Mouse (Mus musculus) gastrocnemius, postnatal 14 days (tissue): ENCODE results near the gene Fbf1. TPM values are rescaled to one million over a fixed set of nuclear protein-coding genes. Genes with fewer than 3 reads are reported as not detected.

Experiments
- DNase-seq: peaks from one replicate; pipeline ENCODE4 v3.0.0; 2021; ENCODE audit warnings: mixed read lengths
- intact Hi-C: fragments of 180-260 bp; cut with DNase I; formaldehyde crosslinking; loops from one replicate; pipeline ENCODE4 v1.15.1; 2025; ENCODE audit warnings: low total_unique reads
- total RNA-seq, 2 experiments: library from RNA; stranded (reverse); gene quantifications; 2 replicates each; pipeline ENCODE4 v1.2.3; 2021

Gene Fbf1
- total RNA-seq, 2 experiments from 2014 or later: 9.1 to 11.6 TPM

DNA sequence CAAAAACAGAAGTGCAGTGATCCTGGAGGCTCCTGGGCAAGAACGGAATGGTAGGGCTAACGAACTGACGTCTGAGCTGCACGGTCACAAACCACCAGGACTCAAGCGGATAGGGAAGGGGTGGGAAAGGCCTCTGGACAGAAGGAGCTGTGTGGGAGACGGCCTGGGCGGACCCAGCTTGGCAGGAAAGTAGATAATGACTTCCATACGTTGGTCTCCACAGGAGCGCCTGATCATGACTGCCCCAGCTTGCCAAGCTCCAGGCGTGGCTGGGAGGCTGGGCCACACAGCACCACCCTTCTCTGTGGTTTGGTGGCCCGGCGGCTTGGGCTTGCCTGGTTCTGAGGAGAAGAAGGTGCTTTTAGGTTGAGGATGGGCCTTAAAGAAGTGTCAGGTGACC lies 50.7 kb downstream of the Fbf1 start:
- DNase-seq: peak; percentile 58
- intact Hi-C loops: no loop called here

DNA sequence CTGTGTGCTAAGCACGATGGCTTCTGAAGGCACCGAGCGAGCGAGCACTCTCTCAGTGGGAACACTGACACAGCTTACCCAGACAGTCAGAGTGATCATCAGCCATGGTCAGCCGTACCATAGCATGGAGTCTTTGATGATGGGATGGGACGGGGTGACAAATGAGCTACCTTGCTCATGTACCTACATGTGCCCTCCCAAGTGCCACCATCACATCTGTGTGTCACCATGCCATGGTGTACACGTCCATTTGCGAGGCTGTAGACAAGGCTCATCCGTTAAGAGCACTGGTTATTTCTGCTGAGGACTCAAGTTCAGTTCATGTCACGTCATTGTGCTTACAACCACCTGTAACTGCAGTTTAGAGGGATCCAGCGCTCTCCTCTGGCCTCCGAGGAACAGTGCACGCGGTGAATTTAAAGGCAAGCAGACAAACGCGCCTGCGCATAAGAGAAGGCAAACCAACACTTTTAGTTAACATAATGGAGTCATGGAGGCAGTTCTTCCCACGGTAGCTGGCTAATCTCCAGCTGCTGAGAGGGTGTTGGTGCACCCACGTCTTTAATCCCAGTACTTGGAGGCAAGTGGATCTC lies 56.3 kb downstream of the Fbf1 start:
- intact Hi-C loops: no loop called here
- no peak for DNase-seq

DNA sequence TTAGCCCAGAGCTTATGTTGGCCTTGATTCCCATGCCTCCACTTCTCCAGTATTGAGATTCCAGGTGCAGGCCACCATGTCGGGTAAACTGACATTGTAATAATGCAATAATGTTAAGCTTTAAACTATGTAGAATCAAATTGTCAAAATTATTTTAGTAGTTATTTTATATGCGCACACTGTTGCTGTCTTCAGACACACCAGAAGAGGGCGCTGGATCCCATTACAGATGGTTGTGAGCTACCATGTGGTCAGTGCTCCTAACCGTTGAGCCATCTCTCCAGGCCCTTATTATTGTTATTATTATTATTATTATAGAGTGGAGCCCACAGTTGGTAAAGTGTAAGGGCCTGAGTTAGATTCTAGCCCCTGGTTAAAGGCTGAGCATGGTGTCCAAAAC lies 56.9 kb downstream of the Fbf1 start:
- intact Hi-C loops: no loop called here
- DNase-seq: no peak

DNA sequence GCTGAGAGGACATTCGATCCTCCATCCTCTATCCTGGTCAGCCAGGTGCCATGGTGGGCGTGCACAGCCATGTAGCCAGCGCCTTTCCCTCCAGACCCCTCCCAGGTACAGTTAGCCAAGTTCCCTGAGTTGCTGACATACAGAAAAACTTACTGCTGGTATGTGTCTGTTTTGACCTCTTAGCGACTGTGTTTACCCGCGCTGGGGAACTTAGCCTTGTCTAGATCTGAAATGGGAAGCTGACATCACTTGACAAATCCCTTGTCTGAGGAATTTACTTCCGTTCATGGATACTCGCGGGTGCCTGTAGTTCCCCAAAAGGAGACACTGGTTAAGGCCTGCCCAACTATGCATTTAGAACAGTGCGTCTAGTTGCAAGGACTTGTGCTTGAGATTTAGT lies 57.4 kb downstream of the Fbf1 start:
- intact Hi-C loops: no loop called here
- no peak for DNase-seq

DNA sequence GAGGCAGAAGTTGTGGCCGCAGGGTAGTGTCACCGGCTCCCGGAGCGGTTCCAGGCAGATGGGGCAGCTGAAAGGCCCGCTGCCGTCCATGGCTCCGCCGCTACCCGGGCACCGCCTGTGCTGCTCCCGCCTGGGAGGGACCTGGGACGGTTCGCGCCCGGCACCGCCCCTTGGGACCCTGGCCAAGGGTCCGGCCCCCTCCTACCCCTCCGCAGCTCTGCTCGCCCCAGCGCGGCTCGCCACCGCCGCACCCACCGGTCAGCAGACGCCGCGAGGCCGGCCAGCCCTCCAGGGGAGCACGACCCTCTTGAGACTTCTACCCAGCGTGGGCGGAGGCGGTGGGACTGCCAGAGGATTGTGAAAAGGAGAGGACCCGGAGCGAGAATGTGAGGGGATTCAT lies 57.8 kb downstream of the Fbf1 start:
- intact Hi-C loops: no loop called here
- peak; percentile 91 for DNase-seq

DNA sequence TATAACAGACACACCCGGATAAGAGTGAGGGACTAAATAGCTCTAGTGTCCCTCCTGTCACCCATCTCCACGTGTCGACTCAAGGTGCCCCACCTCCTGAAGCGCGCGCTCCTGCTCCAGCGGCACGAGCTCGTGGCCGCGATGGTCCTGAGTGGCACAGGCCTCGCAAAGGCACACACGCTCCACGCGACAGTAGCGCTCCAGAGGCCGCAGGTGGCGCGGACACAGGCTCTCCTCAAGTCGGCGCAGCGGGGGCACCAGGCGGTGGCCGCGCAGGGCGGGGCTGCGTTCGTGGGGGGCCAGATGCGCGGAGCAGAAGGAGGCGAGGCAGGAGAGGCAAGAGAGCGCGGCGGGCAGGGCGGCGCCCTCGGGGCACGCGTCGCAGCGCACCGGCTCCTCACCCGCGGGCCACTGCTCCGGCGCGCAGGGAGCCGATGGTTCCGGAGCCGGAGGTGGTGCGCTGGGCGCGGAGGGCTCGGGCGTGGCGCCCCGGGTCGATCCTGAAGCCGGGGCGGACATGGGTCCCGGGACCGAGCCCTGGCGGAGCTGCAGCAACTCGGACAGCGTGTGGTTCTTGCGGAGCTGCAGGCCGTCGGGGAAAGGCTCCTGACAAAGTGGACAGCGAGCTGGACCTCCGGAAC lies 58.4 kb downstream of the Fbf1 start:
- DNase-seq: peak; percentile 57
- intact Hi-C loops: no loop called here

DNA sequence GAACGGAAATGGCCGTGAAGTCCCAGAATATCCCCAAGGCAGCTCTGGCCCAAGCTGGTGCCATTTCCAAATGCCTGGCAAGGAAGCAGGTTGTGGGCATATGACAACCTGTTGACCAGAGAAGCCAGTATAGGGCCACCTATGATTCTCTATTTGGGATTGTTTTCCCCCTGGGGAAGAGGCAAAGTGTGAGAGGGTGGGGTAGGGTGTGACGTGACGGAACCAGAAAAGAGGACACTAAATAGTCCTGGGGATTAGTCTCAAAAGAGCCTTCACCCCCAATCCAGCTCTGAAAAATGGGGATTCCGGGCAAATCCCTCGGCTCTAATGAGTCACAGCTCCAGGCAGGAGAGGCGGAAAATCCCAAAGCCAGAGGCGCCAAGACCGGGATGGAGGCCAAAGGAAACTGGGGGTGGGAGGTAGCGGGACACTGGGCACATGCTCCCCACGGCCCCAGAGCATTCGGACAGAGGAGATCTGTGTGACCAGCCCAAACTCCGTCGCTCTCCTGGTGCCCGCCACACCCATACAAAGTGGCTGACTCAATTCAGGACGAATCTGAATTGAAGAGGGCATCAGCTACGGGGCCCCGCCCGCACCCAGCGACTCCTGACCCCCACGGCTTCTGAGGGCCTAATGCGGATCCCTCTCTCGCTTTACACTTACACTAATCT lies 59.4 kb downstream of the Fbf1 start:
- intact Hi-C loops: no loop called here

DNA sequence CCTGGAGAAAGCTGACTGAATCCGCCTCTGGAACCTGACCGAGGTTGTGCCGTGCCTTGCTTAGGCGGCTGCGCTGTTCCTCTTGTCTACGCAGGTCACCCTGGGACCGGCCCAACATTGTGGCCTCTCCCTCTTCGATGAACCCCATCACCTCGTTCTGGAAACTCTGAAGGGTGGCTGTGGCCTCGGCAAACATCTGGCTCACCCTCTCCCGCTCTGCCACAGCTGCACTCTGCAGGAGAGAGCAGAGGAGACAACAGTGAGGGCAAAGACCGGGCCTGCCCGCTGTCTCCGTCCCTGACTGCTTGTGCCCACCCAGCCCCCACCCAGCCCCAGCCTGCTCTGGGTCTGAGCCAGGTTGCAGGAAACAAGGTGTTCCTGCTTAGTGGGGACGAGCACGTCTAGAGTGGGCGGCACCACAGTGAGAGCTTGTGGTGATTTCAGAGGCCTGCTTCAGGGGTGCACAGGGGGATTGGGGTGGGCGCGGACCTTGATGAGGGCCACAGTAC lies 60.1 kb downstream of the Fbf1 start:
- no peak for DNase-seq
- intact Hi-C loops: no loop called here

More for the DNA sequence above, 59.4 kb downstream of the Fbf1 start:
- DNase-seq: peak; percentile 83

DNA sequence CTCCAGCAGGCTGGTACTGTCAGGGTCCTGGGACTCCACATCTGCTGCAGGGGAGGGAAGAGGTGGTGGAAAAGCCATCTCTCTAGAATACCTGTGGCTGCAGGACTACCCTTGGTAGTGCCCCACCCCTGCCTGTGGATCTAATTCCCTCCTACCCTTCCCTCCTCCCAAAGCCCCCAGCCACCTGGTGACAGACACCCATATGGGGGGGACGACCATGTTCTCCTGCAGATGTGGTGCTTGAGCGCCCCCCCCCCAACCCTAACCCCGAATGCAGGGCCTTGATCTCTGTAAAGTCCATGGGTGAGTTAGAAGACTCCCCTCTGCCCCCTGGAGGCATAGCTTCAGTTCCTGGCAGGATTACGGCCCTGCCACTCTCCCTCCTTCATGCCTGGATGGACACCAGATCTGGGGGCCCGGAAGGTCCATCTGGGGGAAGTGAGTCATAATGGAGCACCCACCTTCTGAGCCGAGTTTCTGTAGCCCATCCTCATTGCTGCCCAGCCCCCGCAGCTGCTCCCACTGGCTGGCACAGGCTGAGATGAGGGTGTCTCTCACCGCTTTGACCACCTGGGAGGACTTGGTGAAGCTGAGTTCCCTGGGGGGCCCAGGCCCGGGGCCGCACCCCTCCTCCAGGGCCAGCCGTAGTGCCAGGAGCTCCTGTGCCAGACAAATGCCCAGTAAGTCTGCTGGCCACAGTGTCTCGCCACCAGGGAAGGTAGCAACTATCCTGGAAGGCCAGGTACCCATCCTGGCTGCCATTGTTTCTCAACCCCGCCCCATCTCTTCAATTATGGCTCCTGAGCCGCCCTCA lies 60.8 kb downstream of the Fbf1 start:
- intact Hi-C loops: no loop called here

DNA sequence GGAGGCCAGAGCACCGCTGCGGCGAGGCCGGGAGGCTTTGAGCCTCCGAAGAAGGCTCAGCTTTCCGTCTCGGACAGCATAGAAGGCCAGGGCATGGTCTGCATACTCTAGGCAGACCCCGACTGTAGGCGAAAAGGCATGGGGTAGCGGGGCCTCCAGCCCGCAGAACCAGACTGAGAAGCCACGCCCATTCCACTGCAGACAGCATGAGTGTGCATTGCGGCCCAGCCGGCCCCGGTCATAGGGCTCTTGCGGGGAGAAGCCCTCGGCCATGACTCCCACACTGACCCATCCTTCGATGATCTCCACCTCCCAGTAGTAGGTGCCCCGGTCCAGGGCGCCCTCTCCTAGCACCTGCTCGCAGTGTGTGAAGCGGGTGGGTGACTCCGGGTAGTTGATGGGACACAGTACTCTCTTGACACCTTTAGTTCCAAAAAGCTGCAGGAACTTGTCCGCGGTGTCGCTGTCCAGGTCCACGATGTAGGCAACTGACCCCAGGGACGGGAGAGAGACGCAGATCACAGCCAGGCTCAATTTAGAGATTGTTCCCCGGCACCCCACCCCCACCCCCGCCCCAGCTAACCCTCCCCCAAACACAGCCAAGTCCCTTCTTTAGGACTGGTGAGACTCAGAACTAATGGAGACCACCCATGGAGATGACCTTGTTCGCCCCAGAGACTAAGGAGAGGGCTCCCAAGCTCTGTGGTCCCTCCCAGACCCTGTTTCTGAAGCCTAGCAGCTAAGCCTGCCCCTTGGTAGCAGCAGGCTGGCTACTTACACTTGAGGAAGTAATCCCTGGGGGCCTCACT lies 61.6 kb downstream of the Fbf1 start:
- intact Hi-C loops: no loop called here
- no peak for DNase-seq

More for the DNA sequence above, 60.8 kb downstream of the Fbf1 start:
- no peak for DNase-seq

DNA sequence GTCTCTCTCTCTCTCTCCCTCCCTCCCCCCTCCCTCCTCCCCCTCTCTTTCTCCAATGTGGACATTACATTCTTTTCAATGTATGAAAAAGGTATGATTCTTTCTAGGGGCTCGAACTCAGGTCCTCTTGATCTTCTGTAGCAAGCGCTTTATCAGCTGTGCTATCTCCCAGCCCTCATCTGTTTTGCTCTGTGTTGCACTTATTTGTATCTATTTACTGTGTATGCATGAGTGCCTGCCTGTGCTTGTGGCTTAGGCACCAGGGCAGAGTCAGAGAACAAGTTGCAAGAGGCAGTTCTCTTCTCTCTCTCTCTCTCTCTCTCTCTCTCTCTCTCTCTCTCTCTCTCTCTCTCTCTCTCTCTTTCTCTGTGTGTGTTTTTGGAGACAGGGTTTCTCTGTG lies 62.9 kb downstream of the Fbf1 start:
- no peak for DNase-seq
- intact Hi-C loops: no loop called here

DNA sequence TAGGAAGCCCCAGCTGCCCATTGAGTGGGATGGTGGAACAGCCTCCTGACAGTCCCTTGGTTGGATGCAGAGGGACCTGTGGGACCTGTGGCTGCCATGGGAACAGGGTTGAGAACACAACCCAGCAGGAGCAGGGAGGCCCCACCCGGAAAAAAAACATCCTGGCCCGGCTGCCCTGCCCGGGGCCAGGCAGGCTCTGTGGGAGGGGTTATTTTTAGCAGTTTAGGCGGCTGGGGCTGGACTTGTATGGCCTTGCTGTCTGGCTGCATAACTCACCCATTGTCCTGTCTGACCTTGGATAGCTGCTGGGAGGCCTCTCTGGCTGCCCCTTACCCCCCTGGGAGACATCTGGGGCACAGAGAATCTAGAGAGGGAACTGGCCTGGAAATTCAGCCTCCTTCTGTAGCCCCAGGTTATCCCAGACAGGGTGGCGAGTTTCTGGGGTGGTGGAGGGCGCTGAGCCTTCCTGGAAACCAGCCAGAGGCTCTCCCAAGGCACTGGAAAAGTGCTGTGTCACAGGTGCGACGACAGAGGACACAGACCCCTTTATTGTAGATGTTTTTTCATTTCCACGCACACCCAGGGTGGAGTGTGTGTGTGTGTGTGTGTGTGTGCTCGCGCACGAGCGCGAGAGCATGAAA lies 63.8 kb downstream of the Fbf1 start:
- intact Hi-C loops: no loop called here
- peak; percentile 79 for DNase-seq

DNA sequence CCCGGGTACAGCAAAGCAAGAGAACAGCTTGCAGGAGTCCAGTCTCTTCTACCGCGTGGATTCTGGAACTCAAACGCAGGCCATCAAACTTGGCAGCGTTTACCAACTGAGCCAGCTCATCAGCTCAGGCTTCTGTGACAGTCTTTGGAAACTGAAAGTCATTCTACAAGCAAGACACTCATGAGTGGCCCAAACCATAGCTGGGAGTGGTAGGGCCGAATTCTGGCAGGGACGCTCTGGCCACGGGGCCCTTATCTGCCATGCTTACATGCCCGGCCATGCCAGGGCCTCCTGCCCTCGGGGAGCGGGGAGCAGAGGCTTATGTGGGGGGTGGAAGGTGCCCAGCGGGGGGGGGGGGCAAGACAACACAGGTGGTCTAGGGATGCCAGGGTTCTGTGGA lies 64.4 kb downstream of the Fbf1 start:
- peak; percentile 30 for DNase-seq
- intact Hi-C loops: no loop called here

DNA sequence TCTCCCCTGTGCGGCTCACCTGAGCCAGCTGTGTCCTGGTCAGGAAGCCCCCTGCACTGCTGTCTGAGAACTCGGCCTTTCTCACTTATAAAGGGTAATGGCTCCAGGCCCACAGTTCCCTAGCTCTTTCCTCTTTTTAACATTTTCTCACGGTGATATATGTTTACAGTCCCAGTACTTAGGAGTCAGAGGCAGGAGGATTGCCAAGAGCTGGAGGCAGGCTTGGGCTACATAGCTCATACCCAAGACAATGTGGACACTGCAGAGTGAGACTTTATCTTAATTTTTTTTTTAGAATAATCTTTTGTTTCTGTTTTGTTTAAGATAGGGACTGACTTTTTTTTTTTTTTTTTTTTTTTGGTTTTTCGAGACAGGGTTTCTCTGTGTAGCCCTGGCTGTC lies 65.5 kb downstream of the Fbf1 start:
- intact Hi-C loops: no loop called here
- no peak for DNase-seq

DNA sequence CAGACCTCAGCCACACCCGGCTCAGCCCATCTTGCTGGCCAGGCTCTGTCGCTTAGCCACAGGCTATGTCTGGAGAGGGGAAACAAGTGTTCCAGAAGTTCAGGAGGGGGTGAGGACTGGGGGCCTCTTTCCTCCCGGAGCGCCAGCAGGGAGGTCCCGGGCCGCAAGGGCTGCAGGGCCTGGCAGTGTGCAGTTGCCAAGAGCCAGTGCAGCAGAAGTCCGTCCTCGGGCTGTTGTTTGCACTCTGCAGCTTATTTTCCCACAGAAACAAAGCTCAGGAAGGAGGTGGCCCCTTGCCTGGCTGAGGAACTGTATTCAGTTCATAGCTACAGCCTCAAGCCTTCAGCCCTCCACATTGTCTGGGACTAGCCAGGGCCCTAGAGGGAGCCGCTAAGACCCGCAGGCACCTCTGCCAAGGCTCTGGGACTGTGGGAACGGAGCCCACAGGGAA lies 66.0 kb downstream of the Fbf1 start:
- intact Hi-C loops: no loop called here

DNA sequence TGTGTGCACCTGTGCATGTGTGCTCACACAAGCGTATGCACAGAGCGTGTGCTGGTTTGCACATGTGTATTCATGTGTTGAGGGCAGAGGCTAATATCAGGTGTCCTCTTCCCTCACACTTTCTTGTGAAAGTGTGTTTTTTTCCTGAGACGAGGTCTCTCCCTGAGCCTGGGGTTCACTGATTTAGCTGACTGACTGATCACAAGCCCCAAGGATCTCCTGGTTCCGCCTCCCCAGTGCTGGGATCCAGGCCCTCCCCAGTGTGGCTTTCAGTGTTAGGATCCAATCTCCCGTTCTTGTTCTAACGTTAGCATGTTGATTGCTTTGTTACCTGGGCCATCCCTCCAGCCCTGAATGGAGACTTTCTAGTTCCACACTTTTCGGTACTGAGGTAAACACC lies 67.1 kb downstream of the Fbf1 start:
- no peak for DNase-seq
- intact Hi-C loops: no loop called here

More for the DNA sequence above, 66.0 kb downstream of the Fbf1 start:
- DNase-seq: peak; percentile 74

DNA sequence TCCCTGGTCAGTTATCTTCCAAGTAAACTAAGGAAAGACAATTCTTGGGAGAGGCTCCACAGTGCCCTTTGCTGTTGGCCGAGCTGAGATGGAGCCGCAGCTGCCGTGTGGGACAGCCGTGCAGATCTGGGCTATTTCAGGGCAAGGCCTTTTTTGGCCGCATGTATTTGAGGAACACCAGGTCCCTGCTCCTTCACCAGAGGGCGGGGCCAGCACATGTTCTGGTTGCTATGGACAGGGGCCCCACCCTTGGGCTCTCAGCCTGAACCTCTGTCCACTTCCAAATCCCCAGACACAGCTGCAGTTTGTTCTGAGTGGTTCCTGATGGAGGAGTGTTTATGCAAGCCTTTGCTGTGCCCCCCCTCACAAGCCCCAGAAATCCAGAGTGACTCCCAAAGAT lies 67.6 kb downstream of the Fbf1 start:
- intact Hi-C loops: no loop called here
- peak; percentile 88 for DNase-seq

DNA sequence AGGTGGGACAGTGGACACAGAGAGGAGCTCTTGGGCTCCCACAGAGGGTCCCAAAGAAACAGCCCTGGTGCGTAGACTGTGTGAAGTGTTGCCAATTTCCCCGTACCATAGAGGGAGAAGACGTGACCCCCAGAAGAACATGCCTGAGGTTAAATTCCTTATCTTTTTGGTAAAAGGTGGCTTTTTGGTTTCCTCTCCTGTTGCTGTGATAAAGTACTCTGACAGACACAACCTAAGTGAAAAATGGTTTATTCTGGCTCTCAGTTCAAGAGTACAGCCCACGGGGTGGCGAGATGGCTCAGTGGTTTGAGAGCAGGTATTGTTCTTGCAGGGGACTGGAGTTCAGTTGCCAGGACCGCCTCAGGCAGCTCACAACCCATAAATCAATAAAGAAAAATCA lies 68.5 kb downstream of the Fbf1 start:
- DNase-seq: no peak
- intact Hi-C loops: no loop called here
